Mouse (Mus musculus) megakaryocyte, embryonic 14.5 days (primary cell): Measurements from ENCODE around the gene Bok.

Experiments used
- FLI1 ChIP-seq: IDR thresholded peaks from 2 replicates; pipeline ENCODE4 v1.6.1; 2012; ENCODE audit warnings: low read length, inconsistent platforms, mixed read lengths
- GATA1 ChIP-seq: IDR thresholded peaks from 3 replicates; pipeline ENCODE4 v1.6.1; 2012; ENCODE audit warnings: mixed read lengths, low read length, inconsistent platforms, borderline replicate concordance

GRCm38 (mm10) chr1:93679889-93680568, 5.4 kb upstream of the Bok start:
- TF ChIP-seq GATA1 (no peak), FLI1 (no peak)
